Mouse (Mus musculus): Measurements from ENCODE around the gene Itgav. TPM values are rescaled to one million over a fixed set of nuclear protein-coding genes. Genes with fewer than 3 reads are reported as not detected.

The Itgav gene
- polyA plus RNA-seq, 1 experiment from 2014 or later: 74.3 TPM

- Histone ChIP-seq H3K9me3 (ENCODE audit: control insufficient read depth, low read length) (no peaks in the 10 kb centered on the region), H3K4me2 (replicated peaks; ENCODE audit: low read depth) (no peak overlapping the region), H3K36me3 (ENCODE audit: control insufficient read depth, insufficient read depth, low read length) (no peaks in the 10 kb centered on the region), H3K4me3 (ENCODE audit: low read depth, low read length) (no peak overlapping the region), H3K27ac (replicated peaks) (no peak overlapping the region), H3K9ac (ENCODE audit: low read length) (no peak overlapping the region), H3K4me1 (replicated peaks; ENCODE audit: control insufficient read depth, insufficient read depth) (no peaks in the 10 kb centered on the region), H3K27me3 (ENCODE audit: control insufficient read depth, insufficient read depth, low read length) (no peaks in the 10 kb centered on the region)
- ATAC-seq (ENCODE audit: low FRiP score, low TSS enrichment) (no peak), DNase-seq (ENCODE audit: low spot score) (no peak)
- WGBS: 79% methylated on average over 10 of the region's 10 CpGs
- TF ChIP-seq CTCF (IDR thresholded peaks at IDR 0.05; ENCODE audit: low read depth) (no peak), EP300 (optimal IDR thresholded peaks at IDR 0.05) (no peak)
Observed at GRCm38 (mm10) chr2:83835313-83836070, 111.3 kb downstream of the Itgav start.

DNA sequence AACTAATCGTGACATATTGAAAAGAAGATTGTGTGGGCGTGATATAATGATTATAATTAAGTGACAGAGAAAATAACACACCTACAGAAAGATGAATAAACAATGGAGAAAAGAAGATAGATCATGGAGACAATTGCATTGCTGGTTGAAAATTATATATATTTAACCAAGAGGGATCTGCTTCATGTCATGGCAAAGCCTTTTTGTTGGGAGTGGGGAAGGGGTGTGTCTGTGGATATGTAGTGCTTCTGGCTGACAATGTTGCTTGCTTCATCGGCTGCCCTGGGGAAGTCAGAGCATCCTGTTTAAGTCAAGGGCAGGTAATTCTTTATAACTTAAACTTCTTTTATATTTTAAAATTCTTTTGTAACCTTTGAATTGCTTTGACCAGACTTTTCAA is 124.3 kb downstream of the Itgav start:
- WGBS: 61% methylated on average over 3 of the region's 3 CpGs
- no peak for DNase-seq (ENCODE audit: low spot score)

GRCm38 (mm10) chr2:83853423-83853822 is 129.2 kb downstream of the Itgav start:
- no peak overlapping the region for H3K4me2 ChIP-seq (replicated peaks; ENCODE audit: low read depth)
- H3K9me3 ChIP-seq (ENCODE audit: control insufficient read depth, low read length): no peaks in the 10 kb centered on the region
- H3K36me3 ChIP-seq (ENCODE audit: control insufficient read depth, insufficient read depth, low read length): no peaks in the 10 kb centered on the region
- no peaks in the 10 kb centered on the region for H3K27me3 ChIP-seq (ENCODE audit: control insufficient read depth, insufficient read depth, low read length)
- H3K9ac ChIP-seq (ENCODE audit: low read length): no peak overlapping the region
- DNase-seq (ENCODE audit: low spot score): no peak
- H3K4me1 ChIP-seq (replicated peaks; ENCODE audit: control insufficient read depth, insufficient read depth): no peaks in the 10 kb centered on the region
- H3K4me3 ChIP-seq (ENCODE audit: low read depth, low read length): no peak overlapping the region
- WGBS: 82% methylated on average over 10 of the region's 10 CpGs
- TF ChIP-seq CTCF (IDR thresholded peaks at IDR 0.05; ENCODE audit: low read depth): no peak
- no peak for TF ChIP-seq EP300 (optimal IDR thresholded peaks at IDR 0.05)
- H3K27ac ChIP-seq (replicated peaks): no peak overlapping the region
- ATAC-seq (ENCODE audit: low FRiP score, low TSS enrichment): no peak

More for the DNA sequence above, 124.3 kb downstream of the Itgav start:
- Histone ChIP-seq H3K27ac (replicated peaks) (no peak overlapping the region), H3K4me3 (ENCODE audit: low read depth, low read length) (no peak overlapping the region), H3K9ac (ENCODE audit: low read length) (no peak overlapping the region), H3K9me3 (ENCODE audit: control insufficient read depth, low read length) (no peaks in the 10 kb centered on the region), H3K4me2 (replicated peaks; ENCODE audit: low read depth) (no peak overlapping the region), H3K27me3 (ENCODE audit: control insufficient read depth, insufficient read depth, low read length) (no peaks in the 10 kb centered on the region), H3K4me1 (replicated peaks; ENCODE audit: control insufficient read depth, insufficient read depth) (no peaks in the 10 kb centered on the region), H3K36me3 (ENCODE audit: control insufficient read depth, insufficient read depth, low read length) (no peaks in the 10 kb centered on the region)
- TF ChIP-seq CTCF (IDR thresholded peaks at IDR 0.05; ENCODE audit: low read depth) (no peak), EP300 (optimal IDR thresholded peaks at IDR 0.05) (no peak)
- no peak for ATAC-seq (ENCODE audit: low FRiP score, low TSS enrichment)

- no peak overlapping the region for H3K4me3 ChIP-seq (ENCODE audit: low read depth, low read length)
- H3K27ac ChIP-seq (replicated peaks): no peak overlapping the region
- no peaks in the 10 kb centered on the region for H3K9me3 ChIP-seq (ENCODE audit: control insufficient read depth, low read length)
- no peak for DNase-seq (ENCODE audit: low spot score)
- H3K4me2 ChIP-seq (replicated peaks; ENCODE audit: low read depth): no peak overlapping the region
- WGBS: 39% methylated on average over 4 of the region's 4 CpGs
- no peak for ATAC-seq (ENCODE audit: low FRiP score, low TSS enrichment)
- no peaks in the 10 kb centered on the region for H3K36me3 ChIP-seq (ENCODE audit: control insufficient read depth, insufficient read depth, low read length)
- no peak overlapping the region for H3K9ac ChIP-seq (ENCODE audit: low read length)
- H3K27me3 ChIP-seq (ENCODE audit: control insufficient read depth, insufficient read depth, low read length): no peaks in the 10 kb centered on the region
- no peaks in the 10 kb centered on the region for H3K4me1 ChIP-seq (replicated peaks; ENCODE audit: control insufficient read depth, insufficient read depth)
- TF ChIP-seq CTCF (IDR thresholded peaks at IDR 0.05; ENCODE audit: low read depth): no peak
Observed at GRCm38 (mm10) chr2:83856236-83856635, 132.0 kb downstream of the Itgav start.

Other genes starting within 250 kb of the Itgav start
- gene Zc3h15, start 80.0 kb upstream of the Itgav start, polyA plus RNA-seq (2015; fragmentation: Nextera tagmentation; extraction: Ambion mirVana): 84.6 and 106 TPM in 2 replicates
- 4.2 and 4.8 TPM in 2 replicates for gene Fam171b, start 88.2 kb downstream of the Itgav start, polyA plus RNA-seq (2015; fragmentation: Nextera tagmentation; extraction: Ambion mirVana)
- not detected in 2 replicates for gene Zswim2, start 216.8 kb downstream of the Itgav start, polyA plus RNA-seq (2015; fragmentation: Nextera tagmentation; extraction: Ambion mirVana)
- gene Gm13698, start 231.3 kb downstream of the Itgav start, polyA plus RNA-seq (2015; fragmentation: Nextera tagmentation; extraction: Ambion mirVana): not detected in 2 replicates
- gene Gm13693, start 237.1 kb downstream of the Itgav start, polyA plus RNA-seq (2015; fragmentation: Nextera tagmentation; extraction: Ambion mirVana): not detected in 2 replicates
- not detected in 2 replicates for gene Gm13695, start 242.9 kb downstream of the Itgav start, polyA plus RNA-seq (2015; fragmentation: Nextera tagmentation; extraction: Ambion mirVana)
- gene Gm13696, start 248.7 kb downstream of the Itgav start, polyA plus RNA-seq (2015; fragmentation: Nextera tagmentation; extraction: Ambion mirVana): not detected in 2 replicates